Mouse (Mus musculus) MEL (cell line): ENCODE data around the gene Tut4. TPM values are rescaled to one million over a fixed set of nuclear protein-coding genes. Genes with fewer than 3 reads are reported as not detected.
A peak's percentile ranks its signal among the peaks of the same experiment; 100 is the strongest.

Experiments used
- DNase-seq: peaks from one replicate; pipeline ENCODE4 v3.0.0; 2011; ENCODE audit warnings: low read depth, low spot score
- H3K27ac ChIP-seq: 2 replicates; pipeline ENCODE4 v1.5.1; 2012; ENCODE audit warnings: low read depth, mild to moderate bottlenecking, control low read depth, low read length, moderate library complexity; ENCODE audit not compliant: control insufficient read depth
- H3K27me3 ChIP-seq, 2 experiments: fragments of 150-350 bp in 1 of 2; sonication (generic) in 1 of 2; 2 replicates each; pipeline ENCODE4 v1.6.1; 2012; ENCODE audit warnings: low read length in 2 of 2, mild to moderate bottlenecking in 2 of 2, improper control_type of control experiment in 1 of 2, moderate library complexity in 1 of 2; ENCODE audit not compliant: insufficient read depth in 2 of 2, control insufficient read depth in 1 of 2
- H3K36me3 ChIP-seq, 2 experiments: 2 replicates each; pipeline ENCODE4 v1.6.1; 2012 to 2014; ENCODE audit warnings: low read length in 2 of 2, improper control_type of control experiment in 1 of 2, inconsistent platforms in 1 of 2, mild to moderate bottlenecking in 1 of 2; ENCODE audit not compliant: insufficient read depth in 2 of 2, control insufficient read depth in 1 of 2
- H3K4me1 ChIP-seq, 2 experiments: fragments of 150-350 bp in 1 of 2; sonication (generic) in 1 of 2; 2 replicates each; pipeline ENCODE4 v1.6.1; 2012; ENCODE audit warnings: low read length in 2 of 2, improper control_type of control experiment in 1 of 2, mild to moderate bottlenecking in 1 of 2; ENCODE audit not compliant: insufficient read depth in 2 of 2, control insufficient read depth in 1 of 2
- H3K4me3 ChIP-seq, 2 experiments: fragments of 150-350 bp in 1 of 2; sonication (generic) in 1 of 2; 2 replicates each; pipeline ENCODE4 v1.5.1; 2012; ENCODE audit warnings: low read depth in 2 of 2, low read length in 2 of 2, mild to moderate bottlenecking in 2 of 2, moderate library complexity in 2 of 2, control low read depth in 1 of 2, improper control_type of control experiment in 1 of 2; ENCODE audit not compliant: control insufficient read depth in 1 of 2, insufficient read depth in 1 of 2
- H3K79me2 ChIP-seq: 2 replicates; pipeline ENCODE4 v1.6.1; 2012; ENCODE audit warnings: mild to moderate bottlenecking, low read length, moderate library complexity; ENCODE audit not compliant: control insufficient read depth, poor library complexity, insufficient read depth
- H3K9ac ChIP-seq: 2 replicates; pipeline ENCODE4 v1.6.1; 2012; ENCODE audit warnings: low read depth, mild to moderate bottlenecking, control low read depth, low read length, moderate library complexity; ENCODE audit not compliant: control insufficient read depth, poor library complexity, severe bottlenecking
- H3K9me3 ChIP-seq: fragments of 150-350 bp; sonication (generic); replicated peaks from 2 replicates; pipeline ENCODE4 v1.6.1; 2012; ENCODE audit warnings: mild to moderate bottlenecking, low read length, improper control_type of control experiment, moderate library complexity; ENCODE audit not compliant: insufficient read depth
- CHD2 ChIP-seq: IDR thresholded peaks from 2 replicates; pipeline ENCODE4 v1.6.1; 2011; ENCODE audit warnings: low read length, improper control_type of control experiment
- CTCF ChIP-seq, 3 experiments: IDR thresholded peaks in 2 of 3; conservative IDR thresholded peaks in 1 of 3; 2 replicates each; pipeline ENCODE4 v1.5.1; 2011 to 2012; ENCODE audit warnings: low read length in 3 of 3, low read depth in 2 of 3, mild to moderate bottlenecking in 2 of 3, improper control_type of control experiment in 1 of 3, inconsistent platforms in 1 of 3, mixed read lengths in 1 of 3, moderate library complexity in 1 of 3; ENCODE audit not compliant: control insufficient read depth in 1 of 3, insufficient read depth in 1 of 3, poor library complexity in 1 of 3, severe bottlenecking in 1 of 3
- E2F4 ChIP-seq: IDR thresholded peaks from 2 replicates; pipeline ENCODE4 v1.6.1; 2011; ENCODE audit warnings: low read depth, low read length, improper control_type of control experiment, borderline replicate concordance
- ELF1 ChIP-seq: IDR thresholded peaks from 2 replicates; pipeline ENCODE4 v1.6.1; 2014; ENCODE audit warnings: low read depth, mild to moderate bottlenecking, inconsistent platforms, low read length, improper control_type of control experiment, moderate library complexity
- HCFC1 ChIP-seq: IDR thresholded peaks from 2 replicates; pipeline ENCODE4 v1.6.1; 2012; ENCODE audit warnings: low read depth, mild to moderate bottlenecking, inconsistent platforms, low read length, improper control_type of control experiment, moderate library complexity
- MAZ ChIP-seq: IDR thresholded peaks from 2 replicates; pipeline ENCODE4 v1.6.1; 2012; ENCODE audit warnings: low read depth, mild to moderate bottlenecking, inconsistent platforms, low read length, improper control_type of control experiment
- MEF2A ChIP-seq: IDR thresholded peaks from 2 replicates; pipeline ENCODE4 v1.6.1; 2014; ENCODE audit warnings: low read depth, mild to moderate bottlenecking, inconsistent platforms, low read length, improper control_type of control experiment; ENCODE audit not compliant: poor library complexity, insufficient replicate concordance, severe bottlenecking; ENCODE audit errors: extremely low read depth
- MXI1 ChIP-seq: IDR thresholded peaks from 2 replicates; pipeline ENCODE4 v1.6.1; 2011; ENCODE audit warnings: mild to moderate bottlenecking, low read depth, low read length, improper control_type of control experiment
- MYC ChIP-seq: IDR thresholded peaks from 2 replicates; pipeline ENCODE4 v1.6.1; 2011; ENCODE audit warnings: low read depth, mild to moderate bottlenecking, low read length, improper control_type of control experiment, moderate library complexity
- POLR2A ChIP-seq, 2 experiments: IDR thresholded peaks; 2 replicates each; pipeline ENCODE4 v1.6.1; 2011 to 2012; ENCODE audit warnings: low read length in 2 of 2, mild to moderate bottlenecking in 2 of 2, control low read depth in 1 of 2, improper control_type of control experiment in 1 of 2, low read depth in 1 of 2, moderate library complexity in 1 of 2; ENCODE audit not compliant: control insufficient read depth in 1 of 2, insufficient read depth in 1 of 2, poor library complexity in 1 of 2
- POLR2AphosphoS2 ChIP-seq: IDR thresholded peaks from 2 replicates; pipeline ENCODE4 v1.6.1; 2011; ENCODE audit warnings: low read length, improper control_type of control experiment
- TBP ChIP-seq: IDR thresholded peaks from 2 replicates; pipeline ENCODE4 v1.8.0; 2011; ENCODE audit warnings: low read depth, low read length, improper control_type of control experiment
- ZNF384 ChIP-seq: IDR thresholded peaks from 2 replicates; pipeline ENCODE4 v1.6.1; 2012; ENCODE audit warnings: low read depth, mild to moderate bottlenecking, inconsistent platforms, low read length, improper control_type of control experiment
- polyA plus RNA-seq, 2 experiments: library from polyadenylated mRNA; stranded (reverse) in 1 of 2; unstranded in 1 of 2; fragments of >175 nt in 1 of 2; fragments of >200 nt in 1 of 2; gene quantifications; 2 replicates each; pipeline versions ENCODE4 v1.2.1 to v1.2.4; 2012; ENCODE audit warnings: low replicate concordance in 2 of 2, low read depth in 1 of 2; ENCODE audit not compliant: insufficient read length in 2 of 2, insufficient read depth in 1 of 2, missing spikeins in 1 of 2
- total RNA-seq: library from RNA; depleted of rRNA; stranded (reverse); fragments of 300-350 nt; gene quantifications from 2 replicates; pipeline ENCODE4 v1.2.3, GENCODE M21; 2012

Gene Tut4
- total and polyA plus RNA-seq, 3 experiments, result 9.0 to 63.2 TPM; not detected in 1

DNA sequence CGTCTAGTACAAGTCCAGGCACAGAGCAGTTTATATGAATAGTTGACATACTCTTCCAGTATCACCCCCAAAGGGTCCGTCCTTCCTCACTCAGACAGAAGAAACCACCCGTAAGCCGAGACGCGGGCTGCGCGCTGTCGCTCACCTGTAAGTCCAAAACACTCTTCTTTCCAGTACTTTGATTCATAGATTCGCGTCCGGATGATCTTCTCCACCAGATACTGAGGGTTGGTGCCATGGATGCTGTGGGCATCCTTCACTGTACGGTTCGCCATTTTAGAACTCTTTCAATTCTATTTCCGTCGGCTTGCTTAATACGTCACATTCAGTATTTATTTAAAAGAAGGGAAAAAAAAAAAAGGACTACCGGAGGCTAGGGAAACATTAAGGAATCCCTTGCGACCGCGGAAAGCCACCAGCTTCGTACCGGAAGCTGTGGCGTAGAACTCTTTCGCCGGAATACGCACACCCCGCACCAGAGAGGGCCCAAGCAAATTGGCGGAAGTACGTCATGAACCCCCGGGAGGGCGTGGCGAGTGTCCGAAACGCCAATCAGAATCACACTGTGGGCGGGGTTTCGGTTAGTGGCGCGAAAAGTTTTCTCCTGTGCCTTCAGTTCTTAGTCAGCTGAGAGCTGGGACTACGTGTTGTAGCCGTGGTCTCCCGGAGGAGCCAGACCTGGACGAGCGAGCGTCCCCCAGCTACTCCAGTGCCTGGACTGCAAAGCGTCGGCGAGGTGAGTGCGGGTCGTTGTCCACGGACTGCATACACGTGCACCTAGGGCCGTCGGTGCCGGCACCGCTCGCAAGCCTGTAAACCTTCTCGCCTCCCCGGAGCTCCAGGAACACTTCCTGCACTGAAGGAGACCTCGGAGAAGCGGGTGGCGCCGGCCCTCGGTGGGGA lies 119.9 kb downstream of the Tut4 start, which contains the start of the genes Prpf38a and Orc1 (continued):
- TF ChIP-seq MEF2A (no peak), CTCF (IDR thresholded peaks at IDR 0.05 in 2 of 3, conservative IDR thresholded peaks at IDR 0.05 in 1 of 3; ENCODE audit: control insufficient read depth in 1 of 3, insufficient read depth in 1 of 3, low read depth in 2 of 3, low read length in 3 of 3, poor library complexity in 1 of 3, severe bottlenecking in 1 of 3) (no peak), MAZ (peak; percentile 59; the same call in 1 of the 2 replicates), ZNF384 (peak; percentile 96)

DNA sequence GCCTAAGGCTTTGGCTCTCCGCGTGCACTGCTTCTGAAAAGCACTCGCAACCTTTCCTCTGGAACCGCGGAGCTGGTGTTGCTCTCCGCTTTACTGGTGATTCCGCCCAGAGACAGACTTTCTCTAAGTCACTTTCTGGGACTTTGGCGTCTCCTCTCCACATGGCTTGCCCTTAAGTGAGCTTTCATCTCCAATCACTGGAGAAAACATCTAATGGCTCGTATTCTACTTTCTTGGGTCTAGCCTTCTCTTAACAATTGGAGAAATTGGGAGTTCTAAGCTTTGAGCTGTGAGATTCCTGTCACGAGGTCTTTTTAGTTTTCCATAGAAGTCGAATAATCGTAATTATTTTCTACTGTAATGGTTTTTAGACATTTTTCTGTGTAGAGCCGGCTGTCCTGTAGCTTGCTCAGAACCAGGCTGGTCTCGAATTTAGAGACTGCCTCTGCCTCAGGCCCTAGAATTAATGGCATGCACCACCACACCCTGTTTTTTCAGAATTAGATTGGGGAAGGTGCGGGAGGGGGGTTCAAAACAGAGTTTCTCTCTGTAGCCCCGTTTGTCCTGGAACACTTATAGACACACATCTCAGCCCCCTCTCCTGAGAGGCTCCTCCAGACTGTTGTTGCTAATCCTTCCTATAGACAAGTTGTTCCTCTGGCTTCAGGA lies 120.7 kb downstream of the Tut4 start:
- no peaks in the 10 kb centered on the region for H3K27me3 ChIP-seq
- peaks cover 0 to 10% of the 10 kb centered on the region in 2 experiments; a peak in 1 of 4 replicates for H3K4me1 ChIP-seq
- peaks cover 51% of the 10 kb centered on the region for H3K79me2 ChIP-seq
- H3K4me3 ChIP-seq, result peak overlapping the region; percentile 54 to 80
- no peaks in the 10 kb centered on the region for H3K9me3 ChIP-seq
- peak overlapping the region; percentile 76 for H3K9ac ChIP-seq
- TF ChIP-seq MYC, result peak; percentile 52; the same call in 1 of the 2 replicates
- no peak for TF ChIP-seq TBP
- TF ChIP-seq ZNF384, result 0 out of 2 replicates have a peak, but pooled peaks have one; percentile 6
- TF ChIP-seq HCFC1, result no peak
- TF ChIP-seq MXI1, result peak; percentile 66; the same call in 1 of the 2 replicates
- no peak for TF ChIP-seq E2F4
- no peak for TF ChIP-seq POLR2A (IDR thresholded peaks at IDR 0.05; ENCODE audit: control insufficient read depth in 1 of 2, insufficient read depth in 1 of 2, low read depth in 1 of 2, low read length in 2 of 2, poor library complexity in 1 of 2)
- peak; percentile 55 for DNase-seq
- H3K36me3 ChIP-seq, result peaks cover 6 to 16% of the 10 kb centered on the region in 2 experiments; a peak in 3 of 4 replicates
- peak overlapping the region; percentile 69 for H3K27ac ChIP-seq

DNA sequence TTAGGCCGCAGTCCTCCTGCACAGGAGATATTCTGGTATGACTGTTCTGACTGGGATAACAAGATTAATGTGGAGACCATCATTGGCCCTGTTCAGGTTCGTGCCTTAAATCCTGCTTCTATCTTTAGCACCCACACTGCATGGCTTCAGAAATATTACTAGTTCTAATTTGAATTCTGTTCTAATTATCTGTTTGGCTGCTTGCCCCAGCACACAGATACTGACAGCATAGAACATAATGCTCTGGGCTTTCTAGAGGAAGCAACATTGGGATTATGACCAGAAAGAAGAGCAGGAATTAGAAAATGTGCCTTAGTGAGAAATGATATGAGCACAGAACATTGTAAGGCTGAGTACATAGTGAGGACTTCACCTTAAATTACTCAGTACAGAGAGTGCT lies 134.2 kb downstream of the Tut4 start:
- no peaks in the 10 kb centered on the region for H3K27me3 ChIP-seq
- H3K4me1 ChIP-seq, result no peaks in the 10 kb centered on the region
- H3K27ac ChIP-seq, result no peak overlapping the region
- H3K79me2 ChIP-seq, result no peaks in the 10 kb centered on the region
- H3K9ac ChIP-seq, result no peak overlapping the region
- H3K9me3 ChIP-seq, result no peaks in the 10 kb centered on the region
- peaks cover 0 to 21% of the 10 kb centered on the region in 2 experiments; a peak in 2 of 4 replicates for H3K36me3 ChIP-seq
- no peak for DNase-seq
- no peak for TF ChIP-seq CHD2
- TF ChIP-seq HCFC1, result no peak
- no peak for TF ChIP-seq MYC
- TF ChIP-seq POLR2AphosphoS2, result no peak
- TF ChIP-seq ELF1, result no peak
- TF ChIP-seq MEF2A, result no peak
- no peak overlapping the region for H3K4me3 ChIP-seq
